Mouse (Mus musculus): ENCODE data around the gene Mpg. TPM values are rescaled to one million over a fixed set of nuclear protein-coding genes. Genes with fewer than 3 reads are reported as not detected.

The Mpg gene
- polyA plus RNA-seq, 1 experiment from 2014 or later = 37.9 TPM

- 80% methylated on average over 12 of the region's 12 CpGs for WGBS
- no peak overlapping the region for H3K9ac ChIP-seq (replicated peaks; ENCODE audit: low read depth, low read length)
- no peak overlapping the region for H3K27ac ChIP-seq (ENCODE audit: low read length)
- no peaks in the 10 kb centered on the region for H3K9me3 ChIP-seq (ENCODE audit: control insufficient read depth, low read depth, low read length)
- H3K4me2 ChIP-seq (replicated peaks; ENCODE audit: low read depth, low read length) = no peak overlapping the region
- H3K27me3 ChIP-seq (ENCODE audit: control insufficient read depth, insufficient read depth, low read length) = 0 out of 2 replicates have a peak, but pooled peaks cover 3% of the 10 kb centered on the region
- no peak overlapping the region for H3K4me3 ChIP-seq (ENCODE audit: low read depth, low read length)
- no peaks in the 10 kb centered on the region for H3K36me3 ChIP-seq (ENCODE audit: control insufficient read depth, insufficient read depth, low read length)
- ATAC-seq (ENCODE audit: insufficient number of reproducible peaks, insufficient read depth, low FRiP score, low read depth) = no peak
- no peaks in the 10 kb centered on the region for H3K4me1 ChIP-seq (ENCODE audit: control insufficient read depth, insufficient read depth, low read length)
Observed at GRCm38 (mm10) chr11:32278458-32278957, 52.2 kb downstream of the Mpg start.

GRCm38 (mm10) chr11:32280646-32281045 lies 54.3 kb downstream of the Mpg start:
- H3K4me3 ChIP-seq (ENCODE audit: low read depth, low read length) = no peak overlapping the region
- no peak overlapping the region for H3K9ac ChIP-seq (replicated peaks; ENCODE audit: low read depth, low read length)
- WGBS = 44% methylated on average over 2 of the region's 2 CpGs
- H3K27me3 ChIP-seq (ENCODE audit: control insufficient read depth, insufficient read depth, low read length) = 0 out of 2 replicates have a peak, but pooled peaks cover 3% of the 10 kb centered on the region
- no peaks in the 10 kb centered on the region for H3K36me3 ChIP-seq (ENCODE audit: control insufficient read depth, insufficient read depth, low read length)
- no peak overlapping the region for H3K4me2 ChIP-seq (replicated peaks; ENCODE audit: low read depth, low read length)
- no peak overlapping the region for H3K27ac ChIP-seq (ENCODE audit: low read length)
- H3K4me1 ChIP-seq (ENCODE audit: control insufficient read depth, insufficient read depth, low read length) = no peaks in the 10 kb centered on the region
- no peaks in the 10 kb centered on the region for H3K9me3 ChIP-seq (ENCODE audit: control insufficient read depth, low read depth, low read length)
- no peak for ATAC-seq (ENCODE audit: insufficient number of reproducible peaks, insufficient read depth, low FRiP score, low read depth)

DNA sequence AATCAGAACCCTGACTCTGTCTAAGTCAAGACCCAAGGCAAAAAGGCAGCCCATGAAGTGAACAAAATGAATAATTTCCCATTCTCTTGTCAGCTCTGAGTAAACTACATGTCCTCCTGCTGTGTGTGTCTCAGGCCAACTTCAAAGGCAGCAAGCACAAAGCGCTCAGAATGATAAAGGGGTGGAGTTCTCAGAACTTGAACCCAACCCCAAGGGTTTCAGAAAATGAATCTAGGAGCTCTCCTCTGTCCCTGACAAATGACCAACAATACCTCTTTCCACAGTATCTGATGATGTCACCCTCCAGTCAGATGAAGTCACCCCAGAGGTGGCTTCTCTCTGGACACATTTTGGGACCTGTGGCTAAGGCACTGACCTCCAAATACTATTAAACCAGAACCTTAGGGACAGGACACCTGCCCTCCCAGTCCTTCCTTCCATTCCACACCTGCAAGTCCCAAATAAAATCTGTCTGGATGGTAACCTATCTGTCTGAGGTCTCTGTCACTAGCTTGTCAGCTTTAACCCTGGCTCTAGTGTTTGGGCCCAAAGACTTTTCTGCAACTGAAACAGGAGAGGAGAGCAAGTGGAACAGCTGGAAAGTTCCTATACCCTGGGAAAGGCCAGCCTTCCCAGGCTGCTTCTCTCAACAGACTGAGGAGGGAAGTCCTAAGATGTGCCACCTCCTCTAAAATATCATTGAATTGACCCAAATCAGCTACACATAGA lies 55.3 kb downstream of the Mpg start:
- Histone ChIP-seq H3K36me3 (ENCODE audit: control insufficient read depth, insufficient read depth, low read length) (no peaks in the 10 kb centered on the region), H3K4me1 (ENCODE audit: control insufficient read depth, insufficient read depth, low read length) (no peaks in the 10 kb centered on the region), H3K9me3 (ENCODE audit: control insufficient read depth, low read depth, low read length) (no peaks in the 10 kb centered on the region), H3K27ac (ENCODE audit: low read length) (no peak overlapping the region), H3K4me2 (replicated peaks; ENCODE audit: low read depth, low read length) (no peak overlapping the region), H3K9ac (replicated peaks; ENCODE audit: low read depth, low read length) (no peak overlapping the region), H3K27me3 (ENCODE audit: control insufficient read depth, insufficient read depth, low read length) (no peaks in the 10 kb centered on the region), H3K4me3 (ENCODE audit: low read depth, low read length) (no peak overlapping the region)
- no peak for ATAC-seq (ENCODE audit: insufficient number of reproducible peaks, insufficient read depth, low FRiP score, low read depth)
- 71% methylated on average over 1 of the region's 1 CpGs for WGBS

Other genes with a start within 250 kb of the Mpg start
- gene Nsg2, start 226.0 kb upstream of the Mpg start, polyA plus RNA-seq (2014; fragmentation: Nextera tagmentation; extraction: Ambion mirVana) = 2.6 and 2.7 TPM in 2 replicates
- gene Il9r, start 26.2 kb upstream of the Mpg start, polyA plus RNA-seq (2014; fragmentation: Nextera tagmentation; extraction: Ambion mirVana) = 0.06 and 0.07 TPM in 2 replicates
- gene Snrnp25, start 21.1 kb upstream of the Mpg start, polyA plus RNA-seq (2014; fragmentation: Nextera tagmentation; extraction: Ambion mirVana) = 52.9 and 60.4 TPM in 2 replicates
- gene Rhbdf1, start 4.2 kb upstream of the Mpg start, polyA plus RNA-seq (2014; fragmentation: Nextera tagmentation; extraction: Ambion mirVana) = 46.1 and 46.5 TPM in 2 replicates
- 38.8 and 41.0 TPM in 2 replicates for gene Nprl3, start 41.2 kb downstream of the Mpg start, polyA plus RNA-seq (2014; fragmentation: Nextera tagmentation; extraction: Ambion mirVana)
- 93.0 and 133 TPM in 2 replicates for gene Hba-x, start 49.9 kb downstream of the Mpg start, polyA plus RNA-seq (2014; fragmentation: Nextera tagmentation; extraction: Ambion mirVana)
- 2,281 and 2,565 TPM in 2 replicates for gene Hba-a1, start 57.0 kb downstream of the Mpg start, polyA plus RNA-seq (2014; fragmentation: Nextera tagmentation; extraction: Ambion mirVana)
- 0.71 TPM in 1 of 2 replicates, not detected in the other for gene Hbq1b, start 60.5 kb downstream of the Mpg start, polyA plus RNA-seq (2014; fragmentation: Nextera tagmentation; extraction: Ambion mirVana)
- gene Hba-a2, start 70.0 kb downstream of the Mpg start, polyA plus RNA-seq (2014; fragmentation: Nextera tagmentation; extraction: Ambion mirVana) = 6,035 and 6,415 TPM in 2 replicates
- 1.0 TPM in 1 of 2 replicates, not detected in the other for gene Hbq1a, start 73.6 kb downstream of the Mpg start, polyA plus RNA-seq (2014; fragmentation: Nextera tagmentation; extraction: Ambion mirVana)
- gene Sh3pxd2b, start 121.3 kb downstream of the Mpg start, polyA plus RNA-seq (2014; fragmentation: Nextera tagmentation; extraction: Ambion mirVana) = 31.7 and 34.6 TPM in 2 replicates
- 61.5 and 61.7 TPM in 2 replicates for gene Ubtd2, start 228.9 kb downstream of the Mpg start, polyA plus RNA-seq (2014; fragmentation: Nextera tagmentation; extraction: Ambion mirVana)